Mouse (Mus musculus): Measurements from ENCODE around the gene Il31ra.

Il31ra gene

DNA sequence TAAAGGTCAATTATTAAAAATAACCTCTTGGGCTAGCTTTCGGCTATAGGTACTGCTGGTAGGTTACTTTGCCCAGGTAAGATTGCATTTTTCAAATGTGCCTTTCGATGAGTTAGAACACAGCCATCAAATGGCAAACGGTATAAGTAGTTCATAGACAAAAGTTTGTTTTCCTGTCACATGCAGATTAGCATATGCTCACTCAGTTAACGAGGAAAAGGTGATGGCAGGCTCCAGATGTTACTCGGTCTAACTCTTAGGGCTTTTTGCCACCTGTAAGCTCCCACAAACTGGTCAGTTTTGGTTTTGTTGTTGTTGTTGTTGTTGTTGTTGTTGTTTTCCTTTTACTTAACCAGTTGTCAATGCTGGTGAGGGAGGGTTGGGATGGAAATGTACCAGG is 85.7 kb downstream of the Il31ra start:
- DNase-seq (ENCODE audit: low spot score): no peak

GRCm38 (mm10) chr13:112507691-112508090 is 86.5 kb downstream of the Il31ra start:
- no peak for DNase-seq (ENCODE audit: low spot score)

GRCm38 (mm10) chr13:112506766-112507165 is 87.4 kb downstream of the Il31ra start:
- DNase-seq (ENCODE audit: low spot score): no peak

- DNase-seq (ENCODE audit: low spot score): no peak
These were observed 88.7 kb downstream of the Il31ra start for GRCm38 (mm10) chr13:112505436-112505835.

DNA sequence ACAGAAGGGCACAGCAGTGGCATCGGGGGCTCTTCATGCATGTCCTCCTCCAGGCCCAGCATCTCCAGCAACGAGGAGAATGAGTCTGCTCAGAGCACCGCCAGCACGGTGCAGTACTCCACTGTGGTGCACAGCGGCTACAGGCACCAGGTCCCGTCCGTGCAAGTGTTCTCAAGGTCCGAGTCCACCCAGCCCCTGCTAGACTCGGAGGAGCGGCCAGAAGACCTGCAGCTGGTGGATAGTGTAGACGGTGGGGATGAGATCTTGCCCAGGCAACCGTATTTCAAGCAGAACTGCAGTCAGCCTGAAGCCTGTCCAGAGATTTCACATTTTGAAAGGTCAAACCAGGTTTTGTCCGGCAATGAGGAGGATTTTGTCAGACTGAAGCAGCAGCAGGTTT is 90.3 kb downstream of the Il31ra start:
- no peak for DNase-seq (ENCODE audit: low spot score)

GRCm38 (mm10) chr13:112500466-112500865 is 93.7 kb downstream of the Il31ra start:
- DNase-seq (ENCODE audit: low spot score): no peak

DNA sequence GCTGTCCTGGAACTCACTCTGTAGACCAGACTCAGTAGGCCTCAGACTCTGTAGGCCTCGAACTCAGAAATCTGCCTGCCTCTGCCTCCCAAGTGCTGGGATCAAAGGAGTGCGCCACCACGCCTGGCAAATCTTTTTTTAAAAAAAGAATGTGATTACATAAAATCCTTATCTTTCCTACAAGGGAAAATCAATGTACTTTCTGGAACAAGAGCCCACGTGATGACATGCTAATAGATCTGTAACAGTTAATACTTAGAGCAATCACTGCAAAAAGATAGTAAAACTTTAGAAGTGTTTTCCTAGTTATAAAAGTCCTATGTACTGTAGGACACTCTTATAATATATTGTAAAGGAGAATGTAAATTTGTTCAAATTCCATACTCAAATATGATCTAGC is 94.1 kb downstream of the Il31ra start:
- DNase-seq (ENCODE audit: low spot score): no peak

DNA sequence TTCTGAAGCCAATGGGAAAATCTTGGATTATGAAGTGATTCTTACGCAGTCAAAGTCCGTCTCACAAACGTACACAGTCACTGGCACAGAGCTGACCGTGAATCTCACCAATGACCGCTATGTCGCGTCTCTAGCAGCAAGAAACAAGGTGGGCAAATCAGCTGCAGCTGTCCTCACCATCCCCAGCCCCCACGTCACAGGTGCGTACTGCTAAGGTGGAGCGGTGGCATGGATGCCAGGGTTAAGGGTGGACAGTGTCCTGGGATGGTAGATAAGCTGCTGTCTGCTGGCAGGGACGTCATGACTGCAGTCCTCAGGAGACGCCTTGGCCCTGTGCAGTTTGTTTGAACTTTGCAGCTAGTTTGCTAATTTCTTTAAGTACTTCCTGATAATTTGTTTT is 99.6 kb downstream of the Il31ra start:
- DNase-seq (ENCODE audit: low spot score): no peak

DNA sequence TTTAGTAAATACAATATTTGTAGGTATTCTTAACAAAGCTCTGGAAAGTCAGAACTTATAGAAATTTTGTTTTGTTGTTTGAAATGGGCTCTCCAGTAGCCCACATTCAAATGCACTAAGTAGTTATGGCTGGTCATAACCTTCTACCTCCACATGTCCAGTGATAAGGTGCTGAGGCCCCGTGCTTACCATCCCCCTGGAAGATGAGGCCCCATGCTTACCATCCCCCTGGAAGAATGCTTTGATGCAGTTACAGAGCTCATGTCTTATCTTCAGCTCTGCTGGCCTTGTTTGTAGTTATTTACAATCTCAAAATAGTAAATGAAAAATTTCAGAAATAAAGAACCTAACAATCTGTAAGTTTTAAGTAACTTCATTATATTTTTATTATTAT is 101.9 kb downstream of the Il31ra start:
- DNase-seq (ENCODE audit: low spot score): no peak

GRCm38 (mm10) chr13:112491636-112492284 is 102.4 kb downstream of the Il31ra start:
- DNase-seq (ENCODE audit: low spot score): no peak

GRCm38 (mm10) chr13:112490036-112490435 is 104.1 kb downstream of the Il31ra start:
- no peak for DNase-seq (ENCODE audit: low spot score)

- no peak for DNase-seq (ENCODE audit: low spot score)
These were observed 107.5 kb downstream of the Il31ra start for GRCm38 (mm10) chr13:112486676-112487075.

DNA sequence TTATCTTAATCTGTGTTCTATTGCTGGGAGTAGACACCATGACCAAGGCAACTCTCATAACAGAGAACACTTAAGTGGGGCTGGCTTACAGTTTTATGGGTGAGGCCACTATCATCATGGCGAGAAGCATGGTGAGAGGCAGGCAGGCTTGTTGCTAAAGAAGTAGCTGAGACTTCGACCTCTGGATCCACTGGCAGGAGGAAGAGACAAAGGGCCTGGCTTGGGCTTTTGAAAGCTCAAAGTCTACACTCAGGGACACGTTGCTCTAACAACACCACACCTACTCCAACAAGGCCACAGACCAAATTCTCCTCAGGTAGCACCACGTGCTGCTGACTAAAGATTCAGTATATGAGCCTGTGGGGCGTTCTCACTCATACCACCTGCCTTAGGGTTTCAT is 107.9 kb downstream of the Il31ra start:
- DNase-seq (ENCODE audit: low spot score): no peak

DNA sequence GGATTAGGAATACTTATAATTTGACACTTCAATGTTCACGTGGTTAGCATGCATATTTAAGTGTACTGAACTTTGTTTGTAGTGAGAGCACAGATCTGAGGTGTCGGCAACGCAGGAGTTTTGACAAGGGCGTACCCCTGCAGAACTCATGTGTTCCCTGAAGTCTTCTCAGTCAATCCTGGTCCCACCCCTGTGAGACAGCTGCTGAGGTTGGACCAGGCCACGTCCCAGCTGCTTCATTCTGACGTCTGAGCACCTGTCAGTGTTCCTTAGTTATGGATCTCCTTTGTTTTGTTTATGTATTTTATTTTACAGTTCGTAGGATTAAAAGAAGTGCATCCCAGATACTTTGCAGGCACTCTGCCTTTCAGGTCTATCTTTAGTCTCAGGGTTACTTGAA is 111.1 kb downstream of the Il31ra start:
- DNase-seq (ENCODE audit: low spot score): no peak

DNA sequence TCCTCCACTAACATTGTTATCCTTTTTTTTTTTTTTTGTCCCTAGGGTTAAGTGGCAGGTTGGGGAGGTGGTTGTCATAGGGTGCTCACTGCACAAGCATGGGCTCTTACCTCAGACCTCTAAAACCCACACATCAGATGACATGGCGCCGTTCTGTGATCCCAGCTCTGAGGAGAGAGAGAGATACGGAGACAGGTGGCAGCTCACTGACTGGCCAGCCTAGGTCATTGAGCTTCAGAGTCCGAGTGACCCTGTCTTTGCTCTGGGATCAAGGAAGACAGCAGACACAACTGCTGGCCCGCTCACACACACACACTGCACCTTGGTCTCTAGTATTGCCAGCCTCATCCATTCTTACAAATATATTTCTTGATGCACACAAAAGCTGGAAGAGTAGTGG is 111.6 kb downstream of the Il31ra start:
- DNase-seq (ENCODE audit: low spot score): no peak

GRCm38 (mm10) chr13:112479926-112480325 is 114.2 kb downstream of the Il31ra start:
- no peak for DNase-seq (ENCODE audit: low spot score)

DNA sequence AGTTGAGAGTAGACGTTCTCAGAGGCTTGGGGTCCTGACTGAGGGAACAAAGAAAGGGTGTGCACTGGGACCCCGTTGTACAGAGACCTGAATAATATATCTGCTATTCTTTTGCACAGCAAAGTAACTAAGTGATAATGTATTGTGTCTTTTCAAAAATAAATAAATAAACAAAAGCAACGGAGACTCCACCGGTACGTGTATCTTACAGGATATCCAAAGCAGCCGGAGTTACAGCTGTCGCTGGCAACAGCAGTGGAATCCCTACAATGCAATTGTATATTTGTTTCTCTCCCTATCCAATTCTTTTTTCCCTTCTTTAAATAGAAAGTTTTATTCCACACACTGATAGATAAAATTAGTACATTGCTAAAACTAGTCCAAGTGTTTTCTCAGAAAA is 115.1 kb downstream of the Il31ra start:
- DNase-seq (ENCODE audit: low spot score): no peak

- DNase-seq (ENCODE audit: low spot score): no peak
These were observed 120.1 kb downstream of the Il31ra start for GRCm38 (mm10) chr13:112473757-112474755.

DNA sequence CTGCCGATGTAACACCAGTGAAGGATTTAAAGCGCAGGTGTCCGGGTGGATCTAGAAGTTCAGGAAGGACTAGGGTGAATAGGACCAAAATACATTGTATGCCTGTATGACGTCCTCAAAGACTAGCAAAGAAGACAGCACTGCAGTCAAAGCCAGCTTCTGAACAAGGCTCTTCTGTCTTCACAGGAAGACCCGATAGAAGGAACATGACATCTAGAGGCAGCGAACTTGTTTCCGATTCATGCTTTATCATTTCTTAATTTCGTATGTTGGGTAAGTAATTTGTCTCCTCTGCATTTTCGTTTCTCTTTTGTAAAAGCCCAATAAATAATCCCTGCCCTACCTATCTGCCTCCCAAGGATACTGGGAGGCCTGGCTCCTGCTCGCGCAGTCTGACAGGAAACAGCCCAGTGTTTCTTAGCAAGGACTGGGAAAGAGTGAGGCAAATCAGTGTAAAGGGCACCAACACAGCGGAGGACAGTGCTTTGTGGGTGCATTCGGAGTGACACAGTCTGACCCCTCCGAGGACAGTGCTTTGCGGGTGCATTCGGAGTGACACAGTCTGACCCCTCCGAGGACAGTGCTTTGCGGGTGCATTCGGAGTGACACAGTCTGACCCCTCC is 121.6 kb downstream of the Il31ra start:
- no peak for DNase-seq (ENCODE audit: low spot score)

DNA sequence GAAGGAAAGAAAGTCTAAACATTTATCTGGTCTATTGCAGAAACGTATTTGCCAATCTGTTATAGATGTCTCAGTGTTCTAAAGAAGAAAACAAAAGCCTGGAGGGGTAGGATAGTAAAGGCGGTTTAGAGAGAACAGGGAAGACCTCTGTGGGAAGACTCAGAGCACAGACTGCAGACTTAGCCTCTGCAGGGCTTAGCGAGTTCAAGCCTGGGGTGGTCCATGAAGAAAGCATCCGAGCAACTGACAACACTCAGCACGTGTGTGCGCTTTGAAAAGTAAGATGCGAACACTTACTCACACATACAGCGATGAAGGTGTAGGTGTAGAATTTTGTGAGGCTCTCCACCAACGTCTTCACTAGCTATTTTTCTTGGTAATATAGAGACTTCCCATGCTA is 123.0 kb downstream of the Il31ra start:
- DNase-seq (ENCODE audit: low spot score): no peak

All from adipocyte (in vitro differentiated cells).